Mouse (Mus musculus): ENCODE measurements around the gene Kyat3.
A peak's percentile ranks its signal among the peaks of the same experiment; 100 is the strongest.

The Kyat3 gene

GRCm38 (mm10) chr3:142749131-142749530, 48.3 kb downstream of the Kyat3 start:
- no peak for DNase-seq

- no peak for DNase-seq
Measured at GRCm38 (mm10) chr3:142755132-142755867, 54.4 kb downstream of the Kyat3 start.

DNA sequence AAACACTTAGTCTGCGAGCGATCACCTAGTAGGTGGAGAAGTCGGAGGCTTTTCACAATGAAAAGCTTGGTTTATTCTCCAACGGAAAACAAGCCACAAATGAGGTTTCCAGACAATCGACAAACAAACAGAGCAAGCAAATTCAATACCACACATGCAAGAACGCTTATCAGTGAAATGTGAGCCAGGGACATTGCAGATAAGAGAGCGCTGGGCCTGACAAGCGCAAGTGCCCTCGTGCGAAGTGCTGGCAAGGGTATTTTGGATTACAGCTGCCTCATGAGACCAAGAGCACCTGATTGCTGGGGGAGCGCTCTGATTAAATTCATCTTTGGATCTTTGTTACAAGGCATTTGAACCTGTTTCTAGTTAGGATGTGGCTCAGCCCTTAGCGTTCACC, 57.0 kb downstream of the Kyat3 start:
- DNase-seq = no peak

DNA sequence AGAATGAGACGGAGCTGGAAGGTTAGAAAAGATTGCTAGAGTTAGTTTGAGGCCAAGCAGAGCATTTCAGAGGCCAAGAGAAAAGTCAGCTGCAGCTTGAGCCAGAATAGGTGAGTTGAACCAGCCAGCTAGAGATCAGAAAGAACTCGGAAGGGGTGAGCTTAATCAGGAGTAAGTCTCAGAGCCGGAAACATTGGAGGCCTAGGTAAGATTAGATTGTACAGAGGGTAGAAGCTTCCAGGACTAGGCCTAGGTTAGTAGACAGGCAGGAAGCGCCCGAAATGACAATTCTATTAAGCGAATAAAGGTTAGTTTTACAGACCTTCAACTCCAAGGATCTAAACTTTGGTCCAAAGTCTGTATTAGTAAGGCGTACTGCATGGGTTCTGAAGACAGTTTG, 57.7 kb downstream of the Kyat3 start:
- DNase-seq = no peak

- no peak for DNase-seq
Measured at GRCm38 (mm10) chr3:142760356-142760755, 59.5 kb downstream of the Kyat3 start.

GRCm38 (mm10) chr3:142764995-142765777, 64.3 kb downstream of the Kyat3 start, which contains the start of gene Gtf2b:
Gtf2b (plus strand) TSS chr3:142765045.
- peak; percentile 95 to 96 for DNase-seq

GRCm38 (mm10) chr3:142765778-142766165, 64.9 kb downstream of the Kyat3 start:
- no peak for DNase-seq

DNA sequence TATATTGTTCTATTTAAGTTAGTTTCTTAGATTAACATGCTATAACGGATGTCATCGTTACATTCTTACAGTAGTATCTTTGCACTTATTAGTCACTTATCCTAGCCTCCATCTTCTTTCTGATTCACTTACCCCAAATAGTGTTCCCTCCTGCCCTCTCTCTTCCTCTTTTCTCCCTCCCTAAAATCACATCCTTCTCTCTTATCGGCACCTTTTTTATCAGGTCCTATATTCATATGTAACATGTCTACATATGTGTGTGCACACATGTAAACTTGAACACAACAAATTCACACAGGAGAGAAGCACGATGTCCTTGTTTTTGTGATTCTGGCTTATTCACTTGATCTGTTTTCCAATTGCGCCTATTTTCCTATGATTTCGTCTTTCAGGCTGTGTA, 67.6 kb downstream of the Kyat3 start:
- DNase-seq = no peak

- no peak for DNase-seq
Measured at GRCm38 (mm10) chr3:142770518-142770917, 69.7 kb downstream of the Kyat3 start.

DNA sequence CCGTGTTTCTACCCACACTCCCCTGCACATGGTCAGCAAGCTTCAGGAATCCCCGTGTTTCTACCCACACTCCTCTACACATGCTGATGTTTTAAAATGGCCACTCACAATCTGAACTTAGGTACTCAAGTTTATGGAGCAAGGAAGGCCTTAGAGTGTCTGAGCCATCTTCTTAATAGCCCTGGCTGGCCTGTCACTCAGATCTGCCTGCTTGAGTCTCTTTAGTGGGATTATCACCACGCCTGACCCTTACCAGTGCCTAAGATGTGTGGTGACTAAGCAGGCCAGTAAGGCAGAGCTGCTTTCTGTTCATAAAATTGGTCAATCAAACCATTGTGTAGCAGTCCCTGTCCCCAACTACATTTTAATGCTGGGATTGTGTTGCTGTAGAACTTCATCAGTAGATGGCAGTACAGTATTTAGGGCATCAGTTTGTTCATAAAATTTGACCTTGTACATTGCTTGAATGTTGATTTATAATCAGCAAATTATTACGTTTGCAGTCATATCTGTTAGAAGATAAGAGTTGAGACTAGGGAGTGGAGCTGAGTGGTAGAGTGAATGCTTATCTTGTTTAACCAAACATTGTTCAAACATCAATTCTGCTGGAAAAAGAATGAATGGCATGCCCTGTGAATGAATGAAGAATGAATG, 72.8 kb downstream of the Kyat3 start:
- no peak for DNase-seq

DNA sequence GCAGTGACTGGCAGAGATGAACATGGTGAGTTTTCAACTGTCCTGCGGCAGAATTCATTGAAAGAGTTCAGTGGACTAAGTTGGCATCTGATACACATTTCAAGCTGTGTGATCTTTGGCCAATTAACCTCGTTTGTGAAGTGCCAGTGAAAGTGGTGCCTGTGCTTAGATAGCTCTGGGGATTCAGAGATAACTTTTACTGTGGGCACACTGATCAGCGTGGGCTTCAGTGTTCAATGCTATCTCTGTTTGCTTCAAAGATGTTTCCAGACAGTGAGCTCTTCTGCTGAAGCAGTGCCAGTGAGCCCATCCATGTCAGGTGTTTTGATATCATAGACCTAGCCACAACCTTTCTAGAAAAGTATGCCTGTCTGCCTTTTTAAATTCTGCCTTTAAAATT, 76.4 kb downstream of the Kyat3 start:
- no peak for DNase-seq

- DNase-seq = no peak
Measured at GRCm38 (mm10) chr3:142786423-142787072, 85.7 kb downstream of the Kyat3 start.

- no peak for DNase-seq
Measured at GRCm38 (mm10) chr3:142795587-142795986, 94.7 kb downstream of the Kyat3 start.
